Comparison of ENCODE assay signal across 10 mouse cellular contexts in the genomic region with DNA sequence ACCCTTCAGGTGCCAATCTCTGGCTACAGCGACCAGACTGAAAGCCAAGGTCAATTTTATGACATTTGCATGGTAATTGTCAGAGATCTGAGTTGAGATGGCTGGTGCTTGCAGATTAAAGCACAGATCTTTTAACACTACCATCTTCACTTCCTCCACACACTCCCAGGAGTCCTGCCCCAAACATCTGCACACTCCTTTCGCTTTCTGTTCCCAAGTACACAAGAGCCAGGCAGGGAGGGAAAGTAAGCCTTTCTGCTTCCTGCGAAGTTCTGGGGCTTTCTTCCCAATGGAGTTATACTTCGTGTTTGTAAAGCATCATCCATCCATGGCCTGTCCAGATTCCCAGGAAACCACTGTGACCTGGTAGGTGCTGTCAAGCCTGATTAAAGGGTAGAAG. TPM values are rescaled to one million over a fixed set of nuclear protein-coding genes. Genes with fewer than 3 reads are reported as not detected.
DNase-seq lines count a peak whose midpoint lies in the region; ATAC-seq lines count a peak whose summit lies in the region.
"Had no signal": no experiment of that assay in that cellular context is flagged by ENCODE, and none has a peak within 500 bp of the region (broad histone marks: within the 10 kb centered on the region; RNA-seq: fewer than 3 reads in every experiment).

No protein-coding gene starts in this region.

- DNase-seq in kidney, adult 9 months, result peak; percentile 46
- no peak for DNase-seq in kidney, postnatal 14 days
- DNase-seq in CD4-positive helper T cell, adult 2 months (ENCODE audit: low read depth, low spot score), result peak; percentile 24
- DNase-seq in brain, adult 2 months (ENCODE audit: low read depth, low spot score), result peak; percentile 29
- no peak for DNase-seq in neural tube, embryonic 10.5 days (ENCODE audit: extremely low spot score, low spot score)
- DNase-seq: forebrain, postnatal 0 days; thymus, postnatal 14 days had no signal

- no peak overlapping the region for H3K4me2 ChIP-seq in hindbrain, embryonic 12.5 days (replicated peaks)
- H3K4me2 ChIP-seq: hindbrain, embryonic 14.5 days had no signal

- H3K9ac ChIP-seq in hindbrain, embryonic 12.5 days, result no peak overlapping the region
- H3K9ac ChIP-seq: forebrain, postnatal 0 days; hindbrain, embryonic 14.5 days had no signal

- WGBS in hindbrain, embryonic 12.5 days, result 80% methylated on average over 4 of the region's 4 CpGs

- peak; percentile 77 for ATAC-seq in megakaryocyte, adult 5-6 weeks (ENCODE audit: poor library complexity, severe bottlenecking)
- no peak for ATAC-seq in hindbrain, embryonic 12.5 days (ENCODE audit: low FRiP score)
- ATAC-seq: forebrain, postnatal 0 days had no signal

- H3K27me3 ChIP-seq in hindbrain, embryonic 12.5 days, result no peaks in the 10 kb centered on the region

- no peaks in the 10 kb centered on the region for H3K9me3 ChIP-seq in hindbrain, embryonic 12.5 days (replicated peaks)

- no peak overlapping the region for H3K27ac ChIP-seq in hindbrain, embryonic 12.5 days
- H3K27ac ChIP-seq: hindbrain, embryonic 14.5 days had no signal

- H3K4me3 ChIP-seq in hindbrain, embryonic 12.5 days, result no peak overlapping the region

- no peaks in the 10 kb centered on the region for H3K36me3 ChIP-seq in hindbrain, embryonic 12.5 days

- no peaks in the 10 kb centered on the region for H3K4me1 ChIP-seq in hindbrain, embryonic 12.5 days

RNA-seq across cellular contexts. Expression of a gene that starts 38.8 kb away (rescaled TPM):
- total RNA-seq in megakaryocyte, adult 5-6 weeks (2015), result 2.1 and 3.0 TPM in 2 replicates
- total RNA-seq in megakaryocyte, adult 5-6 weeks (2017), result 2.3 and 3.8 TPM in 2 replicates
- polyA plus RNA-seq in hindbrain, embryonic 12.5 days (2016; fragmentation: Nextera tagmentation; extraction: Ambion mirVana), result 2.8 and 3.5 TPM in 2 replicates

Comparison
In these comparisons a context has a peak if more than half of its experiments do, and no peak if none do; other contexts are left out.
1. DNase-seq: peak in kidney, adult 9 months (single experiment), CD4-positive helper T cell, adult 2 months (single experiment) and brain, adult 2 months (single experiment); none in kidney, postnatal 14 days (single experiment) and neural tube, embryonic 10.5 days (single experiment).